Mouse (Mus musculus) frontal cortex, postnatal 10 days (tissue): ENCODE measurements around the gene Bcap31.

ENCODE experiments used
- DNase-seq, 2 experiments: peaks; one replicate each; pipeline ENCODE4 v3.0.0; 2022; ENCODE audit warnings: low spot score in 2 of 2, mixed read lengths in 1 of 2

Bcap31 gene

GRCm38 (mm10) chrX:73676668-73677067, 39.3 kb downstream of the Bcap31 start:
- DNase-seq, result no peak

- DNase-seq, result no peak
These were observed 40.7 kb downstream of the Bcap31 start for GRCm38 (mm10) chrX:73675231-73675630.

GRCm38 (mm10) chrX:73673968-73674661, 41.9 kb downstream of the Bcap31 start:
- no peak for DNase-seq

- DNase-seq, result no peak
These were observed 42.4 kb downstream of the Bcap31 start for GRCm38 (mm10) chrX:73673619-73673967.

GRCm38 (mm10) chrX:73672879-73673618, 42.9 kb downstream of the Bcap31 start, which contains the start of gene Slc6a8:
Slc6a8 (plus strand) TSS chrX:73673150.
- DNase-seq, result peak in 1 of 2 experiments; percentile 54

- DNase-seq, result no peak
These were observed 43.9 kb downstream of the Bcap31 start for GRCm38 (mm10) chrX:73672031-73672431.

- no peak for DNase-seq
These were observed 52.8 kb downstream of the Bcap31 start for GRCm38 (mm10) chrX:73663143-73663542.

GRCm38 (mm10) chrX:73660284-73660665, 55.7 kb downstream of the Bcap31 start:
- DNase-seq, result no peak

GRCm38 (mm10) chrX:73659575-73660283, 56.2 kb downstream of the Bcap31 start, which contains the start of gene Pnck:
Pnck (minus strand) TSS chrX:73660117.
- no peak for DNase-seq

GRCm38 (mm10) chrX:73658936-73659574, 56.9 kb downstream of the Bcap31 start:
- DNase-seq, result peak in 1 of 2 experiments; percentile 67

GRCm38 (mm10) chrX:73658391-73658790, 57.6 kb downstream of the Bcap31 start:
- DNase-seq, result no peak

- no peak for DNase-seq
These were observed 60.4 kb downstream of the Bcap31 start for GRCm38 (mm10) chrX:73655529-73655928.

GRCm38 (mm10) chrX:73654177-73654576, 61.8 kb downstream of the Bcap31 start:
- no peak for DNase-seq

GRCm38 (mm10) chrX:73653392-73653791, 62.6 kb downstream of the Bcap31 start:
- DNase-seq, result no peak

- DNase-seq, result no peak
These were observed 65.1 kb downstream of the Bcap31 start for GRCm38 (mm10) chrX:73650869-73651268.

- no peak for DNase-seq
These were observed 70.9 kb downstream of the Bcap31 start for GRCm38 (mm10) chrX:73645121-73645520.

GRCm38 (mm10) chrX:73639901-73640469, 76.0 kb downstream of the Bcap31 start:
- DNase-seq, result no peak

- no peak for DNase-seq
These were observed 76.7 kb downstream of the Bcap31 start, which contains the start of gene Dusp9 for GRCm38 (mm10) chrX:73639255-73639675. Dusp9 (plus strand) TSS chrX:73639419.

GRCm38 (mm10) chrX:73637415-73637814, 78.6 kb downstream of the Bcap31 start:
- no peak for DNase-seq
